Mouse (Mus musculus) gastrocnemius, postnatal 25 days (tissue): ENCODE measurements at regions not wholly inside any gene's neighbourhood (a gene's known extent, or its start where the extent isn't known, plus 50 kb on each side); places are given as distances from the start of the nearest gene placed in this dataset.

Source experiments
- DNase-seq: peaks from one replicate; pipeline ENCODE4 v3.0.0; 2022

DNA sequence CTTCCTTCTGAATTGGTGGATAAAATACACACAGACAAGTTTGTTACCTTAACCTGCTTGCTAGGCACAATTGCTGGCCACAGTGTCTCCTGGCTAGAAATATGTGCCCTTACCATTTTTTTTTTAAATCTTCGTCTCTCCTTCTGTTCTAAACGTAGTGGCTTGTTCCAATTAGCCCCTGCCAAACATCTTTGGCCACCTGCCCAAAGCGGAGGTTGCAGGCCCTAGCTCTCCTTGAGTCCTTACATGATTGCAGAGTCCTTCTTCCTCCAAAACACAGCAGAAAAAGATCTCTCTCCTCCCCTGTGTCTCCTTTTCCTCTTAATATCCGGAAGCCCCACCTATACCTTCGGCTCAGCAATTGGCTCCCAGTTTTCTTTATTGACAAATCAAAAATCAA, 986.8 kb downstream of the Robo2 start:
- no peak for DNase-seq

DNA sequence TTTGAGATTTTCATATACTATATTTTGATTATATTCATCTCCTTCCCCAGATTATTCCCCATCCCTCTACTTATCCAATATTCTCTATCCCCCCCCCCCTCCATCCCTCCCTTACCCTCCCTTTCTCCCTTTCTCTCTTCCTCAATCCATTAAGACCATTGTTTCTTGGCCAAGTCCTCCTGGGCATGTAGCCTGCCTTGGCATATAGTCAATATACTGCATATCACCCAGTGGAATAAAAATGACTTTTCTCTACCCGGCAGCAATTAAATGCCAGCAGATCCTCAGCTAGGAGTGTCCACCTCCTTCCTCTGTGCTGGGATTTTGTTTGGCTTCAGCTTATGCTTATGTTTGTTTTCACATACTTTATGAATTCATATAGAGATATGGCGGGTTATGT, 987.3 kb downstream of the Robo2 start:
- DNase-seq: no peak

- no peak for DNase-seq
These were observed 1007.1 kb downstream of the Robo2 start for GRCm38 (mm10) chr16:73404509-73404908.

DNA sequence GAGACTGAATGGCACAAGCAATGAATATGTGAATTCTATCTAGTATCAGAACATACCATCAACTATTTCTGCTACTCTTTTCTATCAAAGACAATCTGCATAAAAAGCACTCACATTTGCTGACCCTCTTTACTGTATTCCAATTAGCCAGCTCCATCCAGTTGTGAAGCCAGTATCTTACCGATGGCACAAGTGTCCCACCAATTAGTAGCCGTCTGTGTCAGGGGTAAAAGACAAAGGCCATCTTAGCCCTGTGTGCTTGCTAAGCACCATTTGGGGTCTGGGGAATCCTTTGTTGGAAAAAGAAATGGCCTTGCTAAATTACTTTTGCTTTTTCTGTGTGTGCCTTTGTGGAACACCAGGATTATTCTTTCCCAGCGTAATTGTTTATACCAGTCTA, 1007.5 kb downstream of the Robo2 start:
- DNase-seq: no peak

- DNase-seq: no peak
These were observed 1032.6 kb downstream of the Robo2 start for GRCm38 (mm10) chr16:73379056-73379455.

GRCm38 (mm10) chr16:73374608-73375165, 1036.9 kb downstream of the Robo2 start:
- no peak for DNase-seq

DNA sequence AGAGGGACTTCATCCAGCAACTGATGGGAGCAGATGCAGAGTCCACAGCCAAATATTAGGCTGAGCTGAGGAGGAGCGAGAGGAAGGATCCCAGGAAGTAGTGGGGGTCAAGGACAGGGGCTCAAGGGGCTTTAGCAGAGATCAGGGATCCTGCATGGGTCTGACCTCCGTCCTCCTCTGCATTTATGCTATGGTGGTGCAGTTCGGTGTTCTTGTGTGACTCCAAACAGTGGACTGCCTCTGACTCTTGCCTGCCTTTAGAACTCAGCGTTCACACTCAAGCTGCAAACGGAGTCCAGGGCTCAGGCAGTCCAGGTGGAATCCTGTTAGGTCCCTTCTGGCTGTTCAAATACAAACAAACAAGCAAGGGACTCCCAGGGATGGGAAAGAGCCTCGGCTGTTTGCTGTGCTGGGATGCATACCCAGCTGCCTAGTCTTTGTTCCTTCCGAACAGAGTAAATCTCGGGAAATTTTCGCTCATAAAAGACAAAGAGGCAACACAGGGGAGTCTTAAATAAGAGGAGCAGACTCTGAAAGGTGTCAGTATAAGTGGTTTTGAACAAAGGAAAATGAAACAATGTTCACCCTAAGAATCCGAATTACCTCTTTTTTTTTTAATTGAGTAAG, 1042.9 kb downstream of the Robo2 start:
- DNase-seq: no peak

DNA sequence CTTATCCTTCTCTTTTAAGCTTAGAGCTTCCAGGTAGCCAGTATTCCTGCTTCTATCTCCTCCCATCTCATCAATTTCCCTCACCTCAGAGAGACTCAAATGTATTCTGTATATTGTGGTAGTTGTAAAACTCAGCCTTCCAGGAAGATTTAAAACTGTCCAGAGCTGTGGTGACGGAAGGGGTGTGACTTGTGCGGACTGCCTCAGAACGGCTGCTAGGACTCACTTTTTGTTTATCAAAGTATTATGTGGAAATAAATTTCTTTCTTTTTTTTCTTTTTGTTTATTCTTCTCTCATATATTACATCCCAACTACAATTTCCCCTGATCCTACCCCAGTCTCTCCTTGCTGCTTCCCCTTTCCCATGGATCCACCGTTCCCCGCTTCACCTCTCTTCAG, 1043.7 kb downstream of the Robo2 start:
- DNase-seq: no peak

DNA sequence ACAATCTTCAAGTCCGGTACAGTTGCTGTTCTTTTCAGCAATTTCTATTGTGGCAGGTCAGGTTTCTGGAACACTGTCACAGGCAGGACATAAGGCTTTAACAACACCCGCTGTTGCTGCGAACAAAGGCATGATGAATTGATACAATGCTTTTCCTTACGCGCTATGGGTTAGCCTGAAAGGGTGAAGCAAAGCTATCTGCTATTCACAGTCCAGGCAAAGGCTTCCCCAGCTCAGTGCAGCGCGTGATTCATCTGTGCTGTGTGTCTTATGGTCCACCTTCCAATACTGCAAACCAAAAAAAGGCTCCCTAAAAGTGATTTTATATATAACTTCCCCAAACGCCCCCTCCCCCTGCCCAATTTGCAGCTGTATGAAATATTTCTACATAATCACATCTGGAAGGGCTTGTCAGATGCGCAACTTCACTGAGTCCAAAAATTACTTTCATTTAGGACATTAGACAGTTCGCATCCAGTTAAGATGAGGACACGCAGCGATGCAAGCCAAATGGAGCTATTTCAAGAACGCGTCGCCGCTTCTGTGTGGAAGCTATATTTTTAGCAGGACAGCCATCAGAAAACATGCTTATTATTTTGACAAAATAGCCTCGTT, 1044.3 kb downstream of the Robo2 start:
- DNase-seq: no peak

- no peak for DNase-seq
These were observed 1042.6 kb downstream of the Robo1 start for GRCm38 (mm10) chr16:73350698-73351097.

GRCm38 (mm10) chr16:73343941-73344340, 1035.8 kb downstream of the Robo1 start:
- no peak for DNase-seq

DNA sequence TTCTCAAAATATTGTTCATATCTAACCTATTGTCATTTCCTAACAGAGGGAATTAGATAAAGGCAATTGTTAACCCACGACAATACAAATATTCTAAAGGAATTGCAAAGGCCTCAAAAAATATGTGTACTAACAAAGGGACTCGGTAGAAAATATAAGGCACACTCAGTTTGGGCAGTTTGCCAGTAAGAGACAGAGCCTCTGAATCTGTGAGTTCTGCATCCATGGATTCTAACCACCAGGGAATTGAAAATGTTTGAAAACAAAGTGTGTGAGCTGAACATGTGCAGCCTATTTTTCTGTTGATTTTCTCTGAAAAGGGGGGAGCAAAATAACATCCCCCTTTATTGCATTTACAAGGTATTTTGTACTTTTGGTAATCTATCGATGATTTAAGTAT, 1035.4 kb downstream of the Robo1 start:
- DNase-seq: no peak

DNA sequence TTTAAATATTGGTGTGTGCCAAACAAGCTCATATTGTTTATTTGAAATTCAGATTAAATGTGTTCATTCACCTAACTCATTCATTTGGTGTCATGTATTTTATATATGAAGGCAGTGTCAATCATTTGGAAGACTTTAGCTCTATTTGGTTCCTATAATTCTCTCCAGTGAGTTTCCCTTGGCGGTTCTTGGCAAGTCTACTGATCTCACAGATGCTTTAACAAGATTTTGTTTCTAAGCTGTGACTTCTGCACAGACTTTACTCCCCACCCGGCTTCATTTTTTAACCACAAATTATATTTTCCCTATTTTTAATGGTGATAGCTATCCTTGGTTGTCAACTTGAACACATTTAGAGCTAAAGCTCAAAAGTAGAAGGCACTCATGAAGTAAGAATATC, 1009.5 kb downstream of the Robo1 start:
- no peak for DNase-seq

GRCm38 (mm10) chr16:73310096-73310495, 1002.0 kb downstream of the Robo1 start:
- no peak for DNase-seq

DNA sequence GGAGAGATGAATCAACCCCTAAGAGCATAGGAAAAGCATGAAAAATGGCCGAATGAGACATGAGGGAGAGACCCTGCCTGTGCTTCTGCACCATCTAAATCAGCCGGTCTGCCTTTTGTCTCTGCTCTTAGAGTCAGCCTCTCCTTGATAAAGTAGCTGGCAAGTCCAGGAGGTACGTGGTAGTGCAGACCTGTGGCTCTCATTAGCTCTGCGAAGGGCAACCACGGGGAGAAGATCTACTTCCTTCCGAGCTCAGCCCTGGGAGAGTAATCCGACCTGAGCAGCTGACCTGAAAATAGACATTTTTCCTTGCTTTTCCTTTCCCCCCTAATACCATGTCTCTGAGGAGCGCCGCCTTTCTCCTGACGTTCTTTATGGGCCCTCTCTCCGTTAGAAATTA, 971.8 kb downstream of the Robo1 start:
- DNase-seq: no peak

GRCm38 (mm10) chr16:73259691-73260090, 951.6 kb downstream of the Robo1 start:
- no peak for DNase-seq

DNA sequence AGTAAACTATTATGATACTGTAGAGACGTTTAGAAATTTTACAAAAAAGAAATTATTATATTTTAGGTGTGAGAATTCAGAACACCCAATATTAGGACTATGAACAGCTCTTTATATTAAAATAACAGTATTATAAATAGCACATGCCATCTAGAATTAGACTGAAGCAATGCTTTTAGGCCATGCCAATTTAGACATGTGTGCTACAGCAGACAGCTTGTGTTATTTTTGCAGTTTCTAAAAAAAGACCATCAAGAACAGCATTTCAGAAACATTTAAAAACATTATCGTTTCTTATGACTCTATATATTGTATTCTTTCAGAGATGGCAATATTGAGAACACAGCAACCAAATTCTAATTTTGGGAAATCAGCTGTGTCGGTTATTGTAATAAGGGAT, 951.2 kb downstream of the Robo1 start:
- DNase-seq: no peak

DNA sequence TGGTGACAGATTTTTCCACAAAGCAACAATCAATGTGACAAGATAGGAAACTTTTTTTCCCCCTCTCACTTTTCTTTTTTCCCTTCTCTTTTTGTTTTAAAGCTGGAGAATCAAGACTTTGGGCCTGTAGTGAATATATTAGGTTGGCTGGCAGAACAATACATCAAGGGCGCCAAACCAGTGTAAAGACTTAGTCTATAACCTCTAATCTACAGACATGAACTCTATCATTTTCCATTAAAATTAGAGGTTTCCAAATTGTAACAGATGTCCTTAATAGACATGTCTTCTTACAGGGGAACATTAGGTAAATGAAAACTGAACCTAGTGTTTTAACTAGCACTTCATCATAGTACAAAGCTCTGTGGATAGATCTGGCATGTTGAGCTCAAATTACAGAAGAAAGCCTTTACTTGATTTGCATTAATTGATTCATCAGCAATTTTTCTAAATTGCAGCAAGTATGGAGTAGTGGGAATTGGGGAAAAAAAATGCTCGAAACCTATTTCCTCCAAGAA, 937.0 kb downstream of the Robo1 start:
- no peak for DNase-seq

GRCm38 (mm10) chr16:73230599-73230998, 922.5 kb downstream of the Robo1 start:
- DNase-seq: no peak

- no peak for DNase-seq
These were observed 909.4 kb downstream of the Robo1 start for GRCm38 (mm10) chr16:73217555-73217954.

DNA sequence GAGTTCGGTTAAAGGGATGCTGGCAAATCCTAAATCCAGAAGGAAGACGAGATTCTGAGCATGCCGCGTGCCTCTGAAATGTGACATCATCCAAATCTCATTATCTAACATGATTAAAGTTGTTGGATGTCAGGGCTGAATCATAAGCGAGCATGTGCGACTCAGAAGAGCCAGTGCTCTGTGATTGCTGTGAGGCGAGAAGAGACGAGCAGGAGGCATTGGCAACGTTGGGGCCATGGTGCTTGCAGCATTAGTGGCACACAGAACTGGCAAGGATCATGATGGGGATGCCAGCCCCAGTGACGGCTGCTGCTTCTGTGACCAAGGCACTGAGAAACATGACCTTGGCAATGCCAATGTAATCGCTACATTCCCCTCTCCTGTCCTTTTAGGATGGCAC, 895.4 kb downstream of the Robo1 start:
- DNase-seq: no peak

DNA sequence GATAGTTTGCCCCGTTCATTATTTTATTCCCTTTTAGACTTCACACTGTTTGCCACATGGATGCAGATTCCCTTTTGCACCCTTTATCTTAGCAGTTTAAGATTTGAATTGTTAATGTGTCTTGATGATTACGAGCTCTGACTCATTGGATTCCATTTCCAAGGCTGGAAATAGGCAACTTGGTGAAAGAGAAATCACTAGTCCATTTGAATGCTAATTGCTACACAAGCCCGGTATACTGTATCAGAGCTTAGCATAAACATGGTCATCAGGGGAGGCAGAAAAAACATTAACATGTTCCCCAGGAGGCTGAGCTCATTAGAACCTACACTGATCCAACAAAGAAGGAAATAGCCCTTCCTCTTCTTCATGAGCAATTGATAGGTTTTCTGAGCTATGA, 892.9 kb downstream of the Robo1 start:
- DNase-seq: no peak

DNA sequence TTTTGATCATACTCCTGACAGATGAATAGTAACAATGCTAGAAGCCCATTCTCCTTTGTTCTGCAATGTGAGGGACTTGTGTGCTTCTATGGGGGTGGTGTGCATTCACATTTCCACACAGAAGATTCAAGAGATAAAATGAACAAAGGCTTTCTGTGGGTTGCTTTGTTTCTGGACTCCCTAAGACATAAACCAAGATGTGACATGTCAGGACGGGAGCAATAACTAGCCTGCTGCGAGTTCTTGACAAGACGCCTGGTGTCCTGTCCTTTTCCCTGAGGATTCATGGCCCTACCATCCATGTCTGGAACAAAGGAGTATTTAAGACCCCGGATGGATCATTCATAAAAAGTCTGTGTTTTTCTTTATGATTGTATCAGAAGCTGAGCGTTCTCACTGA, 874.7 kb downstream of the Robo1 start:
- DNase-seq: no peak

DNA sequence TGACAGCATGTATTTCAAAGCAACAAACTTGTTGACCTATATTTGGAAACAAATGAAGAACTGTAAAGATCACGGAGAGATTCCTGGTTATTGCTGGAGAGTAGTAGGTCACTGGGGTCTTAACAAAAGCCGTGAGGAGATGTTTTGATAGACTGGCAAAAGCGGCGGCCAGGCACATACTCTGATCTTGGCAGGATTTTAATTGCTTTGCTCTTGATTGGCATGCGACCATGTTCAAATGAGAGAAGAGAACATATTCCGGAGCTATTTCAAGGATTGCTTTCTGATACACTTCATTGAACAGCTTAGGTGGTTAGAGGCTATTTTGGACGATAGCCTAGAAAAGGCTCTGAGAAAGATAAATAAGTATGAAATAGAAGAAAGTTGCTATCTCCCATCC, 874.2 kb downstream of the Robo1 start:
- no peak for DNase-seq
